Mouse (Mus musculus) left cerebral cortex, postnatal 25 days (tissue): ENCODE data around the gene Fam196a. TPM values are rescaled to one million over a fixed set of nuclear protein-coding genes. Genes with fewer than 3 reads are reported as not detected.

ENCODE experiments used
- DNase-seq, 2 experiments: peaks; one replicate each; pipeline ENCODE4 v3.0.0; 2022; ENCODE audit warnings: low spot score in 2 of 2, mixed read lengths in 1 of 2
- intact Hi-C: fragments of 180-260 bp; cut with DNase I; formaldehyde crosslinking; loops from one replicate; pipeline ENCODE4 v1.15.1; 2025
- total RNA-seq, 2 experiments: library from RNA; stranded (reverse); gene quantifications; 2 replicates each; pipeline ENCODE4 v1.2.3; 2021

The Fam196a gene
- total RNA-seq, 2 experiments from 2014 or later, result 16.7 to 18.8 TPM

DNA sequence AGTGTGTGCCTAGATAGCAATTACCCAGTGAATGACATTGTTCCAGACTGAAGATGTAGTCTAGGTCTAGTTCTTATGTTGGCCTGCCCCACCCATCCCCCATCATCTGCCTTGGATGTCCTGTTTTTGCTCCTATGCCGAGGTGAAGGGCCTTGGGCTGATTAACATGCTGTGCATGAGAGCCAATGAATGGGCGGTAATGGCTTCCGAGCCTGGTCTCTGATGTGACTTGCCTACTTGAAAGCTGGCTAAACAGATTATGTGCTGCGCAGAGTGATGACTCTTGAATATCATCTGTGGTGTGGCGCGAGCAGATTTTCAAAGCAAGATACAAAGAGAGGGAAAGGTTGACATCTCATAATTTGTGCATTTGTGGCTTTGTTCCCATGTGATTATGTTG, 76.2 kb downstream of the Fam196a start:
- peak; percentile 4 to 8 for DNase-seq
- intact Hi-C loops, result loop anchor here (10.0 kb wide), 1 partner anchor 63 kb away; no protein-coding TSS in a partner anchor

DNA sequence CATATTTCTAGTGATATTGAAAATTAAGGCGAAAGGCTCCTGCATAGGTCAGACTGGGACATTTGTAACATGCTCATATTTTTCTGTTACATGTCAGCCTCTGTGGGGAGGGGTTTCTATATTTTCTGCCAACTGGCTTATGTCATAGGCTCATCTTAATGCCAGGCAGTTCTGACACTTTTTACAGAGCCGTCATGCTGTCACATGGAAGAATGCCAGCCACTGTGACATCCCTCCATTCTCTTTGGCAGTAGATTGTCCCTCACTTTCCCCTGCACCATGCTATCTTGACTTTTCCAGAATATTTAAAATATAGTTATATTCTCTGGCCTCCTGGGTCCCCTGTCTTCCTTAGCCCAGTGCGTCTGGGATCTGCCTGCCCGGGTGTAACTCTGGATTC, 95.5 kb downstream of the Fam196a start:
- intact Hi-C loops, result no loop called here
- no peak for DNase-seq

DNA sequence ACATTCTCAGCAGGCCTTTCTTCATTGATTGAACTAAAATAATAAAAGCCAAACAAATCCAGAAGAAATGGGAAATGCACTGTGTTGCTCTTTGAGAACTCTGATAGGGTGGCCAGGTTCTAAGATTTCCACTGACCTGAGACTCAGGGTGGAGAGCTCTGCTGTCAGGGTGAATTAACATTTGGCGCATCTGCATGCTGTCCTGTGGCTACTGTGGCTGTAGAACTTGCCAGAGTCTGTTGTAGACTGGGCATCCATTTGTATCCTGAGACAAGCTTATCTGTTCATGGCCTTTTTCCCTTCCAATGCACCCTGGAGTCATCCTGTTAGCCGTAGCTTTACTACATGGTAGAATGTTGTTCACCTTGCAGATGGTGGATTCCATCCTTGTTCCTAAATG, 98.2 kb downstream of the Fam196a start:
- DNase-seq, result no peak
- intact Hi-C loops, result no loop called here
